Mouse (Mus musculus) midbrain, embryonic 11.5 days (tissue): Measurements from ENCODE around the gene Tmem82. TPM values are rescaled to one million over a fixed set of nuclear protein-coding genes. Genes with fewer than 3 reads are reported as not detected.
"Not testable (repeated sequence)": the region's sequence is repeated elsewhere in the genome, so short reads cannot be mapped to it uniquely, and the experiment has no call there.

ENCODE experiments used
- ATAC-seq: fragments of 200-750 bp; cut with Nextera tagmentation; 2 replicates; pipeline ENCODE4 v1.8.0; 2017; ENCODE audit warnings: moderate TSS enrichment, moderate library complexity; ENCODE audit not compliant: low FRiP score
- DNase-seq: peaks from one replicate; pipeline ENCODE4 v3.0.0; 2015; ENCODE audit warnings: low spot score; ENCODE audit errors: missing footprints
- H3K27ac ChIP-seq: fragments of 300-500 bp; sonication (generic); 2 replicates; pipeline ENCODE4 v1.5.1; 2014; ENCODE audit warnings: low read depth, low read length
- H3K27me3 ChIP-seq: fragments of 300-500 bp; sonication (generic); 2 replicates; pipeline ENCODE4 v1.6.1; 2014; ENCODE audit warnings: mild to moderate bottlenecking, low read length, moderate library complexity, mixed read lengths; ENCODE audit not compliant: control insufficient read depth, insufficient read depth
- H3K36me3 ChIP-seq: fragments of 300-500 bp; sonication (generic); 2 replicates; pipeline ENCODE4 v1.6.1; 2014; ENCODE audit warnings: mild to moderate bottlenecking, low read length, moderate library complexity, mixed read lengths; ENCODE audit not compliant: control insufficient read depth, insufficient read depth
- H3K4me1 ChIP-seq: fragments of 300-500 bp; sonication (generic); 2 replicates; pipeline ENCODE4 v1.6.1; 2014; ENCODE audit warnings: low read length; ENCODE audit not compliant: control insufficient read depth, insufficient read depth
- H3K4me2 ChIP-seq: fragments of 300-500 bp; sonication (generic); 2 replicates; pipeline ENCODE4 v1.6.1; 2014; ENCODE audit warnings: mild to moderate bottlenecking, moderate library complexity
- H3K4me3 ChIP-seq: fragments of 300-500 bp; sonication (generic); 2 replicates; pipeline ENCODE4 v1.5.1; 2014; ENCODE audit warnings: low read depth, low read length
- H3K9ac ChIP-seq: fragments of 300-500 bp; sonication (generic); 2 replicates; pipeline ENCODE4 v1.6.1; 2014; ENCODE audit warnings: low read length
- H3K9me3 ChIP-seq: fragments of 300-500 bp; sonication (generic); 2 replicates; pipeline ENCODE4 v1.6.1; 2016; ENCODE audit warnings: low read length; ENCODE audit not compliant: control insufficient read depth
- WGBS: fragments of 180-500 bp; shearing (Covaris S2); extraction: QIAGEN DNeasy Blood & Tissue Kit; methylation state at CpG from one replicate; pipeline ENCODE4 v1.1.7; 2014; 5-methylcytosine and 5-hydroxymethylcytosine counted together
- polyA plus RNA-seq: library from polyadenylated mRNA; unstranded; fragments of >200 nt; fragmentation: Nextera tagmentation; extraction: Ambion mirVana; gene quantifications from 2 replicates; pipeline ENCODE4 v1.2.1, GENCODE M21; 2014

The Tmem82 gene
- polyA plus RNA-seq, 1 experiment from 2014 or later: 0.48 TPM

- ATAC-seq (no peak), DNase-seq (no peak)
- H3K4me2 ChIP-seq: no peak overlapping the region
- no peak overlapping the region for H3K9ac ChIP-seq
- no peaks in the 10 kb centered on the region for H3K36me3 ChIP-seq
- H3K9me3 ChIP-seq: no peaks in the 10 kb centered on the region
- H3K4me1 ChIP-seq: no peaks in the 10 kb centered on the region; the same call in 1 of the 2 replicates
- no peaks in the 10 kb centered on the region for H3K27me3 ChIP-seq
- 81% methylated on average over 5 of the region's 5 CpGs for whole genome bisulfite sequencing
- no peak overlapping the region for H3K4me3 ChIP-seq
- no peak overlapping the region for H3K27ac ChIP-seq
These were observed 49.5 kb downstream of the Tmem82 start for GRCm38 (mm10) chr4:141568966-141569365.

- 87% methylated on average over 7 of the region's 7 CpGs for WGBS
These were observed 51.3 kb downstream of the Tmem82 start for GRCm38 (mm10) chr4:141567174-141567573.

GRCm38 (mm10) chr4:141566187-141566586 is 52.2 kb downstream of the Tmem82 start:
- 87% methylated on average over 6 of the region's 6 CpGs for WGBS

More at GRCm38 (mm10) chr4:141567174-141567573, 51.3 kb downstream of the Tmem82 start:
- not testable (repeated sequence) for H3K27ac ChIP-seq, H3K4me3 ChIP-seq, H3K27me3 ChIP-seq, H3K9ac ChIP-seq, H3K4me1 ChIP-seq, DNase-seq, ATAC-seq, H3K4me2 ChIP-seq, H3K36me3 ChIP-seq, H3K9me3 ChIP-seq

GRCm38 (mm10) chr4:141565325-141565724 is 53.1 kb downstream of the Tmem82 start:
- Histone ChIP-seq H3K4me1 (no peaks in the 10 kb centered on the region; the same call in 1 of the 2 replicates), H3K9ac (no peak overlapping the region), H3K27ac (no peak overlapping the region), H3K36me3 (no peaks in the 10 kb centered on the region), H3K4me3 (no peak overlapping the region), H3K4me2 (no peak overlapping the region), H3K27me3 (no peaks in the 10 kb centered on the region), H3K9me3 (no peaks in the 10 kb centered on the region)
- 13% methylated on average over 7 of the region's 7 CpGs for WGBS
- ATAC-seq (no peak), DNase-seq (no peak)

More at GRCm38 (mm10) chr4:141566187-141566586, 52.2 kb downstream of the Tmem82 start:
- Histone ChIP-seq H3K27ac (no peak overlapping the region), H3K9ac (no peak overlapping the region), H3K4me1 (no peaks in the 10 kb centered on the region; the same call in 1 of the 2 replicates), H3K4me2 (no peak overlapping the region), H3K27me3 (no peaks in the 10 kb centered on the region), H3K36me3 (no peaks in the 10 kb centered on the region), H3K9me3 (no peaks in the 10 kb centered on the region), H3K4me3 (no peak overlapping the region)
- DNase-seq: no peak
- no peak for ATAC-seq

- Histone ChIP-seq H3K9ac (no peak overlapping the region), H3K27me3 (no peaks in the 10 kb centered on the region), H3K27ac (no peak overlapping the region), H3K36me3 (no peaks in the 10 kb centered on the region), H3K4me2 (no peak overlapping the region), H3K4me3 (no peak overlapping the region), H3K4me1 (no peaks in the 10 kb centered on the region; the same call in 1 of the 2 replicates), H3K9me3 (no peaks in the 10 kb centered on the region)
- 86% methylated on average over 3 of the region's 3 CpGs for WGBS
- no peak for DNase-seq
- no peak for ATAC-seq
These were observed 53.8 kb downstream of the Tmem82 start for GRCm38 (mm10) chr4:141564660-141565059.

GRCm38 (mm10) chr4:141564209-141564608 is 54.2 kb downstream of the Tmem82 start:
- H3K4me2 ChIP-seq: no peak overlapping the region
- H3K4me1 ChIP-seq: peaks cover 4% of the 10 kb centered on the region
- no peaks in the 10 kb centered on the region for H3K27me3 ChIP-seq
- DNase-seq (no peak), ATAC-seq (no peak)
- no peaks in the 10 kb centered on the region for H3K36me3 ChIP-seq
- H3K9ac ChIP-seq: no peak overlapping the region
- H3K27ac ChIP-seq: no peak overlapping the region
- no peaks in the 10 kb centered on the region for H3K9me3 ChIP-seq
- H3K4me3 ChIP-seq: no peak overlapping the region
- 86% methylated on average over 4 of the region's 4 CpGs for WGBS

Other genes with a start within 250 kb of the Tmem82 start
- not detected in 2 replicates for gene Clcnka, start 219.9 kb downstream of the Tmem82 start, polyA plus RNA-seq
- gene Clcnkb, start 202.6 kb downstream of the Tmem82 start, polyA plus RNA-seq: not detected in 2 replicates
- not detected in 2 replicates for gene Hspb7, start 197.9 kb downstream of the Tmem82 start, polyA plus RNA-seq
- gene Srarp, start 182.5 kb downstream of the Tmem82 start, polyA plus RNA-seq: not detected in 2 replicates
- gene Zbtb17, start 174.0 kb downstream of the Tmem82 start, polyA plus RNA-seq: 37.4 and 40.6 TPM in 2 replicates
- gene Spen, start 80.0 kb downstream of the Tmem82 start, polyA plus RNA-seq: 15.7 and 17.1 TPM in 2 replicates
- 20.0 and 21.2 TPM in 2 replicates for gene Fblim1, start 12.5 kb downstream of the Tmem82 start, polyA plus RNA-seq
- gene Slc25a34, start 5.2 kb upstream of the Tmem82 start, polyA plus RNA-seq: not detected in 2 replicates
- 2.4 and 3.0 TPM in 2 replicates for gene Plekhm2, start 46.3 kb upstream of the Tmem82 start, polyA plus RNA-seq
- gene Rsc1a1, start 67.0 kb upstream of the Tmem82 start, polyA plus RNA-seq: 0.11 and 1.4 TPM in 2 replicates
- gene Ddi2, start 104.8 kb upstream of the Tmem82 start, polyA plus RNA-seq: 17.5 and 18.1 TPM in 2 replicates
- not detected in 2 replicates for gene Agmat, start 128.0 kb upstream of the Tmem82 start, polyA plus RNA-seq
- gene Dnajc16, start 172.3 kb upstream of the Tmem82 start, polyA plus RNA-seq: 4.7 and 5.4 TPM in 2 replicates
- gene Casp9, start 175.0 kb upstream of the Tmem82 start, polyA plus RNA-seq: 17.8 and 18.6 TPM in 2 replicates
- not detected in 2 replicates for gene Cela2a, start 207.5 kb upstream of the Tmem82 start, polyA plus RNA-seq
- gene Ctrc, start 227.7 kb upstream of the Tmem82 start, polyA plus RNA-seq: not detected in 2 replicates